Mouse (Mus musculus): Measurements from ENCODE around the gene Hnf4a. TPM values are rescaled to one million over a fixed set of nuclear protein-coding genes. Genes with fewer than 3 reads are reported as not detected.
"Not testable (repeated sequence)": the region's sequence is repeated elsewhere in the genome, so short reads cannot be mapped to it uniquely, and the experiment has no call there.

Gene Hnf4a
- not detected for total RNA-seq (2021)

- no peak for DNase-seq (ENCODE audit: extremely low spot score in 1 of 2, low spot score in 2 of 2)
- intact Hi-C loops (cut with DNase I), result no loop called here
These were observed at the start of gene Hnf4a for GRCm38 (mm10) chr2:163506300-163507004. Gene Hnf4a (plus strand): TSS chr2:163506808.

DNA sequence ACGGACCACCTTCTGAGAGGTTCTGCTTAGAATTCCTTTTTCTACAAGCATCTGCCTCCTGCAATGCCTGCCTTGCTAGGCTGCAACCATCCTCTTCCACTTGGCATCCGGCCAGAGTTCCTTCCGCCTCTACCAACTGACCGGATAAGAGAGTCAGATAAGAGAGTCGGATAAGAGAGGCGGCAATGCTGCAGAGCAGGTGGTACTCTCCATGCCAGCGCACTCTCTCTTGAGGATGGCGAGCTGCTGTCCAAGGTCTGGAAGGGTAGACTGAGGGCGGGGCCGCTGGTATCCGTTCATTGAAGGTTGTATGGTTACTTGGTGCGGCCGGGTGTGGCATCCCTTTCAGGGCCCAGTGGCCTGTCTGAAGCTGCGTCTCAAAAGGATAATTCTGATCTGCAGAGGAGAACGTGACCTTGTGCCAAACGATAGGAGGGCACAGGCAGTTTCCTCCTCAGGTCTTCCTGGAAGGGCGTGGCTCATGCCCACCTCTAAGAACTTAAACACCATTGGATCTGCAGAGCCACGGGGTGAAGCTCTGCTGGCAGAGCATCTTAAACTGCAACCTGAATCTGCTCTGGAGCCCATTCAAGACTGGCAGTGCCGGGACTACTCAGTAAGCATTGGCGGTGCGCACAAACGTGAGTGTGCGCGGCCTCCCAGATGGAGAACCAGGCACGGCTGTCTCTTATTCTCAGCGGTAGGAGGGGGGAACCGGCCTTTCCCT is 47.9 kb upstream of the Hnf4a start:
- intact Hi-C loops (cut with DNase I), result no loop called here
- DNase-seq (ENCODE audit: extremely low spot score in 1 of 2, low spot score in 2 of 2), result no peak

- DNase-seq (ENCODE audit: extremely low spot score in 1 of 2, low spot score in 2 of 2), result no peak
- intact Hi-C loops (cut with DNase I), result no loop called here
These were observed 47.2 kb upstream of the Hnf4a start for GRCm38 (mm10) chr2:163459380-163459779.

GRCm38 (mm10) chr2:163460622-163461021 is 46.0 kb upstream of the Hnf4a start:
- DNase-seq (ENCODE audit: extremely low spot score in 1 of 2, low spot score in 2 of 2), result no peak
- intact Hi-C loops (cut with DNase I), result no loop called here

- DNase-seq (ENCODE audit: extremely low spot score in 1 of 2, low spot score in 2 of 2); intact Hi-C loops (cut with DNase I): not testable (repeated sequence)
These were observed 45.3 kb upstream of the Hnf4a start for GRCm38 (mm10) chr2:163461307-163461706.

DNA sequence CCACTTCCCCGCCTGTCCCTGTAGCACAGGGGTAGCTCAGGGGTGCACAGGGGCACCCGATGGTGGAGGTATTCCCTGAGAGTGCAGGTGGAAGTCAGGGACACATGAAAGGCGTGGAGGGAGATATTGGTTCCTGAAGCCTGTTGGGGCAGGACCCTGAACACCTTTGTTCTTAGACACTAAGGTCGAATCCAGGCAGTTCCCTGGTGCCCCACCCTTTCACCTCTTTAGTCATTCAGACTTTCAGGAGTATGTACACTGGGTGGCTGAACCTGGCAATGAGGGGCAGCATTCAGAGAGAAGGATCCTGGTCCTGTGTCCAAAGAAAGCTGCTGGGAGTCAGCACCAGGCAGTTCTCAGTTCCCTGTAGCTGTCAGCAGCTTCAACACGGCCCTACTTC is 44.2 kb upstream of the Hnf4a start:
- no peak for DNase-seq (ENCODE audit: extremely low spot score in 1 of 2, low spot score in 2 of 2)
- intact Hi-C loops (cut with DNase I), result no loop called here

DNA sequence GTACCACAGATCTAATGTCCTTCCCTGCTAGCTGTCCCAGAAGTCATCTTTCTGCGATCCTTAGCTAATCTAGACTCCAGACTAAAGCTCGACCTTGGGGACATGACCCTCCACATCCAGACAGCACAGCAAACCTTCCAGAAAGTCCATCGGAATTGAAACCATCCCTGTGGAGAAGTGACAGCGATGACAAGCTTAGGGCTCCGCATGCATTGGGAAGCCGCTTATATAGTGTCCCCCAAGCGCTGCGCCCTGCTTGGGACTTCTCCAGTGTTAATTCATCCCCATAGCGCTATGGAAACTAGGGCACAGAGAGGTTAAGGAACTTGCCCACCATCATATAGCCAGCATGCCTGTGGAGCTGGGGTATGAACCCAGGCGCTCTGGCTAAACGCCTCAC is 43.8 kb upstream of the Hnf4a start:
- intact Hi-C loops (cut with DNase I), result no loop called here
- DNase-seq (ENCODE audit: extremely low spot score in 1 of 2, low spot score in 2 of 2), result no peak

DNA sequence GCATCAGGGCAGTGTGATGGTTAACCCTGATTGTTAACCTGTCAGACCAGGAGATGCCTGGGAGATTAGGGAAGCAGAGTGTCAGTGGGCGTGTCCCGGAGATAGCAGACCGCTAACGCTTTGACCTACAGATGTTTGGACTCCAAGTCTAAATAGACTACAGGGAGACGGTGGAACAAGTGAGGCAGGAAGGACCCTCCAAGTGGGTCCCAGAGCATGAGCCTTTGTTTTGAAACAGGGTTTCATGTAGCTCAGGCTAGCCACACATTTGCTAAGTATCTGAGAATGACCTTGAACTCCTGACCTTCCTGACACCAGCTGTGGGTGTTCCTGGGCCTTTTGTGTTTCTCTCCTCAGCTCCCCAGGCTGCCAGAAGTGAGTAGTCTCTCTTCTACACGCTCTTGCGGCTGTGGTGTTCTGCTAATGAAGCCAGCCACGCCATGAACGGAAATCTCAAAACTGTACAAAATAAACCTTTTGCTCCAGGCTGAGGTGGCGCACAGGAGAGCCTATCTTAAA is 43.3 kb upstream of the Hnf4a start:
- intact Hi-C loops (cut with DNase I), result no loop called here
- DNase-seq (ENCODE audit: extremely low spot score in 1 of 2, low spot score in 2 of 2), result no peak

- intact Hi-C loops (cut with DNase I), result no loop called here
- DNase-seq (ENCODE audit: extremely low spot score in 1 of 2, low spot score in 2 of 2), result no peak
These were observed 42.6 kb upstream of the Hnf4a start for GRCm38 (mm10) chr2:163463998-163464397.

DNA sequence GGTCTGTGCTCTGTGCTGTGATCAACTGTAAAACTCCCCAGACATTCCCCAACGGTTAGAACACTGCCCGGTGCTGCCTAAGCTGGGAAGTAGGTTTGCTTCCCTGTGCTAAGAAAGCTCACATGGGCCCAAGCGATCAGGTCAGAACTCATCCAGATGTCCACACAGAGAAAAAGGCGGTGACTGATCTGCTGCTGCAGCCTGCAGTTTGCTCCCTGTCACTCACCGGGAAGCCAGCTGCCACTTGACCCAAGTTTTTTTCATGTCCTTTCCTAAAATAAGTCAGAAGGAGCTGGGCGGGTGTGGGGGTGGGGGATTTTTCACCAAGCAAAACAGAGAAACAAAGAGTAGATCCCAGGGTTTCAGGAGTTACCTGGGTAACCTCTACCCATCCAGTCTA is 42.0 kb upstream of the Hnf4a start:
- intact Hi-C loops (cut with DNase I), result no loop called here
- no peak for DNase-seq (ENCODE audit: extremely low spot score in 1 of 2, low spot score in 2 of 2)

DNA sequence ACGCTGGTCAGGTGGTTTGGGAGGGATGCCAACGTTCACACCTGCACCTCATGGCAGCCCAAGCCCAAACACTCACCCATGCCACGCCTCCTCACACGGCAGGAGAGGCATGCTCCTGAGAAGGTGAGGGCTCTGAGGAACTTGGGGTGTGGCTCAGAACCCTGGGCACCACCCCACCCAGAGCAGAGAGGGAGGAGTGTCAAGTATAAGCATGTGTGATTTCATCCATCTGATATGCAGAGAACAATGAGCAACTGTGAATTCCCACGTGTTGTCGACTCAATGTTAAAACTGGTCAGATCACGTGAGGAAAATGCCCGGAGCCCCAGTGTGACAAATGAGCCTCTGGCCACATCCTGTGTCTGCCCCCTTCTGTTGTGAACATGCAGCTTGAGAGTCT is 39.8 kb upstream of the Hnf4a start:
- DNase-seq (ENCODE audit: extremely low spot score in 1 of 2, low spot score in 2 of 2), result no peak
- intact Hi-C loops (cut with DNase I), result no loop called here

DNA sequence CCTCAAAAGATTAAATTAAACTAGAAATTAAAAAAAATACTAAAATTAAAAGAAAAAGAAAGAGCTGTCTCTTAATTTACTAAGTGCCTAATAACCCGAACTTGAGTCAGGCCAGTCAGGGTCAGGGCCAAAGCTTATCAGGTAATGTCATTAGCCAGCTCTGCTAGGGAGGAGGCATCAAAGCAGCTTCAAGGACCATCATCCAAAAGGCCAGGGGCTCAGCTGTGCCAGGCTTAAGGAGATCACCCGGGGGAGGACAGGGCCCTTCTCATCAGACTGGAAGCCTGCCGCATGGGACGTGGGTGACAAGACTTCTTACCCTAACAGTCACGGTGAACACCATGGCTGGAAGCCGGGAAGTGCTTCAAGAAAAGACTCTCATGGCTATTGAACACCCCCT is 39.0 kb upstream of the Hnf4a start:
- no peak for DNase-seq (ENCODE audit: extremely low spot score in 1 of 2, low spot score in 2 of 2)
- intact Hi-C loops (cut with DNase I), result no loop called here

GRCm38 (mm10) chr2:163468866-163469265 is 37.7 kb upstream of the Hnf4a start:
- intact Hi-C loops (cut with DNase I), result no loop called here
- no peak for DNase-seq (ENCODE audit: extremely low spot score in 1 of 2, low spot score in 2 of 2)

GRCm38 (mm10) chr2:163469711-163470110 is 36.9 kb upstream of the Hnf4a start:
- intact Hi-C loops (cut with DNase I), result no loop called here
- DNase-seq (ENCODE audit: extremely low spot score in 1 of 2, low spot score in 2 of 2), result no peak

DNA sequence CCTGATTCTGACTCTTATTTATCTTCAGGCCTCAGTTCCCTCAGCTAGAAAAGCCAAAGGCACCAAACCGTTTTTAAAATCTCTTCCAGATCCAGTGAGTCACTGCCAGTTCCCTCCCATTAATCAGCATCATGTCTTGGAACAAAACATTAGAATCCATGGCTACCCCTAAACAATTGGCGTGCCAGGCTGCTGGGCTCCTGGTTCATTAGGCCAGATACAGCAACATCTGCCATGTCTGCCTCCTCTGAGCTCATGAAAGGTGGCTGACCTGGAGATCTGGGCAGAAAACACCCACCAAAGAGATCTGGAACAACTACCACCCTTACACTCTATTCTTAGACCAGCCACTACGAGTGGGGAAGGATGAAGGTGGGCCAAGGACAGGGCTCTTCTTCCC is 35.5 kb upstream of the Hnf4a start:
- intact Hi-C loops (cut with DNase I), result no loop called here
- no peak for DNase-seq (ENCODE audit: extremely low spot score in 1 of 2, low spot score in 2 of 2)

GRCm38 (mm10) chr2:163471710-163472465 is 34.7 kb upstream of the Hnf4a start:
- intact Hi-C loops (cut with DNase I), result no loop called here
- DNase-seq (ENCODE audit: extremely low spot score in 1 of 2, low spot score in 2 of 2), result no peak

GRCm38 (mm10) chr2:163472466-163472851 is 34.1 kb upstream of the Hnf4a start, which contains the start of gene Fitm2:
Gene Fitm2 (minus strand): TSS chr2:163472629.
- peak; percentile 95 to 96 for DNase-seq (ENCODE audit: extremely low spot score in 1 of 2, low spot score in 2 of 2)
- intact Hi-C loops (cut with DNase I), result no loop called here

GRCm38 (mm10) chr2:163480191-163480825 is 26.3 kb upstream of the Hnf4a start:
- intact Hi-C loops (cut with DNase I), result no loop called here

GRCm38 (mm10) chr2:163481539-163482029 is 25.0 kb upstream of the Hnf4a start:
- intact Hi-C loops (cut with DNase I), result no loop called here
- peak in 1 of 2 experiments; percentile 50 for DNase-seq (ENCODE audit: extremely low spot score in 1 of 2, low spot score in 2 of 2)

More at GRCm38 (mm10) chr2:163480191-163480825, 26.3 kb upstream of the Hnf4a start:
- DNase-seq (ENCODE audit: extremely low spot score in 1 of 2, low spot score in 2 of 2), result no peak
